Mouse (Mus musculus) midbrain, embryonic 13.5 days (tissue): Measurements from ENCODE around the gene Nop56. TPM values are rescaled to one million over a fixed set of nuclear protein-coding genes. Genes with fewer than 3 reads are reported as not detected.
A peak's percentile ranks its signal among the peaks of the same experiment; 100 is the strongest.

Experiments
- ATAC-seq: fragments of 200-750 bp; cut with Nextera tagmentation; 2 replicates; pipeline ENCODE4 v1.8.0; 2017; ENCODE audit warnings: mild to moderate bottlenecking, moderate TSS enrichment, moderate library complexity
- H3K27ac ChIP-seq: fragments of 300-500 bp; sonication (generic); 2 replicates; pipeline ENCODE4 v1.5.1; 2015; ENCODE audit warnings: inconsistent platforms, mild to moderate bottlenecking, moderate library complexity
- H3K27me3 ChIP-seq: fragments of 300-500 bp; sonication (generic); 2 replicates; pipeline ENCODE4 v1.6.1; 2015; ENCODE audit warnings: mild to moderate bottlenecking, inconsistent platforms
- H3K36me3 ChIP-seq: fragments of 300-500 bp; sonication (generic); 2 replicates; pipeline ENCODE4 v1.6.1; 2015; ENCODE audit warnings: mild to moderate bottlenecking, inconsistent platforms
- H3K4me1 ChIP-seq: fragments of 300-500 bp; sonication (generic); replicated peaks from 2 replicates; pipeline ENCODE4 v1.6.1; 2015; ENCODE audit warnings: inconsistent platforms
- H3K4me2 ChIP-seq: fragments of 300-500 bp; sonication (generic); replicated peaks from 2 replicates; pipeline ENCODE4 v1.6.1; 2015; ENCODE audit warnings: moderate library complexity, mild to moderate bottlenecking, inconsistent platforms
- H3K4me3 ChIP-seq: fragments of 300-500 bp; sonication (generic); replicated peaks from 2 replicates; pipeline ENCODE4 v1.5.1; 2015; ENCODE audit warnings: mild to moderate bottlenecking, inconsistent platforms
- H3K9ac ChIP-seq: fragments of 300-500 bp; sonication (generic); replicated peaks from 2 replicates; pipeline ENCODE4 v1.6.1; 2015; ENCODE audit warnings: mild to moderate bottlenecking, inconsistent platforms
- H3K9me3 ChIP-seq: fragments of 300-500 bp; sonication (generic); 2 replicates; pipeline ENCODE4 v1.6.1; 2016; ENCODE audit warnings: mild to moderate bottlenecking, inconsistent platforms
- WGBS: fragments of 180-500 bp; shearing (Covaris S2); methylation state at CpG from one replicate; pipeline ENCODE4 v1.1.7; 2015; 5-methylcytosine and 5-hydroxymethylcytosine counted together
- polyA plus RNA-seq: library from polyadenylated mRNA; unstranded; fragments of >200 nt; fragmentation: Nextera tagmentation; extraction: Ambion mirVana; gene quantifications from 2 replicates; pipeline ENCODE4 v1.2.1, GENCODE M21; 2015

The Nop56 gene
- 246 and 261 TPM in 2 replicates for polyA plus RNA-seq

DNA sequence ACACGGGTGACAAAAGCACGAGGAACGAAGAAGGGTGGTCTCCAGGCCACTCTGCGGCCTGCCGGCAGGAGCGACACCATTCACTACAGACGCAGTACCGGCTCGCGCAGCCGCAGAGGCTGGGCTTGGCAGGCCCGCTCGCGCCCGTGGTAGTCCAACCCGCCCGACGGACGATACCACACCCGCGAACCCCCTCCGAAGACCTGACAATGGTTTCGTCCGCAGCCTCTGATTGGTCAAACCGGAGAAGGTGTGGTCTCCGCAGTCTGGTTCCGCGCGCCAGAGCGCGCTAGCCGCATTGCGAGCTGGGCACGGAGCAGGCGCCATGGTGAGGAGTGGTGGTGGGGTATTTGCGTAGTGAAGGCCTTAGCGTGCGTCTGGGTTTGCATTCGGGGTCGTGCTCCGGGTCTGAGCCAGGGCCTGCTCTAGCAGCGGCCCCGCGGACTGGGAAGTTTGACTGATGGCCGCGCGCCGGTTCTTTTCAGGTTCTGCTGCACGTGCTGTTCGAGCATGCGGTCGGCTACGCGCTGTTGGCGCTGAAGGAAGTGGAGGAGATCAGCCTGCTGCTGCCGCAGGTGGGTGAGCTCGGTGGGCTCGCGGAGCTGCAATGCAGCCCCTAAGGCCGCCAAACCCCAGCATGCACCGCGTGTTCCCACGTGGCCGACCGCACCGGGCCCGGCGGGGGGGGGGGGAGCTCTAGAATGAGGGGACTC lies at the start of gene Nop56:
Gene Nop56 (plus strand): TSS at position 282 of the 713 bp plus-strand sequence.
- peak within 1 kb of the TSS; percentile 93 for H3K27ac ChIP-seq
- H3K36me3 ChIP-seq = peaks cover 37% of the 10 kb centered on the region
- H3K9ac ChIP-seq = peak within 1 kb of the TSS; percentile 87
- H3K4me1 ChIP-seq = peaks cover 28% of the 10 kb centered on the region
- peak within 1 kb of the TSS; percentile 78 for H3K4me2 ChIP-seq
- H3K27me3 ChIP-seq = no peaks in the 10 kb centered on the region
- no peaks in the 10 kb centered on the region for H3K9me3 ChIP-seq
- under 1% methylated on average over 68 of the region's 68 CpGs for WGBS
- H3K4me3 ChIP-seq = peak within 1 kb of the TSS; percentile 88
- peak; percentile 98 for ATAC-seq

- 51% methylated on average over 9 of the region's 9 CpGs for WGBS
- ATAC-seq = no peak
- Histone ChIP-seq H3K4me1 (0 out of 2 replicates have a peak, but pooled peaks cover 2% of the 10 kb centered on the region), H3K36me3 (no peaks in the 10 kb centered on the region), H3K9me3 (no peaks in the 10 kb centered on the region), H3K4me3 (no peak overlapping the region), H3K9ac (no peak overlapping the region), H3K27ac (no peak overlapping the region), H3K27me3 (no peaks in the 10 kb centered on the region), H3K4me2 (no peak overlapping the region)
Measured at GRCm38 (mm10) chr2:130246912-130247311, 27.3 kb upstream of the Nop56 start.

DNA sequence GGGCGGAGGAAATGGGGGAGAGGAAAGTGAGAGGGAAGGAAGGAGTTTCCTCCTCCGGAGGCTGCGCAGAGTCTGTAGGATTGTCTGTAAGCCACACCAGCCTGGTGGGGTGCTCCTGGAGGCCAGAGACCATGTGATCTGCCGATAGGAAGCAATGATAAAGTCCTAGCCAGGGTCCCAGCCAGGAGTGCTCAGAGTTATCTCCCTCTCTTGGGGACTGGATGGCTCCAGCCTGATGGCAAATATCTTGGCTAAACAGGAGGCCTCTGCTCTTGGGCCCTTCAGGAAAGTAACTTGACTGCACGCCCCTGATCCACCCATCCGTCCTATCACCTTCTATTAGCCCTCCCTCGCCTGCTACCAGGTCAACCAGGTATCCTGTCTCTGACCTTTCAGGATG lies 26.0 kb upstream of the Nop56 start:
- no peaks in the 10 kb centered on the region for H3K27me3 ChIP-seq
- H3K9ac ChIP-seq = no peak overlapping the region
- no peaks in the 10 kb centered on the region for H3K9me3 ChIP-seq
- no peak overlapping the region for H3K27ac ChIP-seq
- H3K4me1 ChIP-seq = no peaks in the 10 kb centered on the region
- H3K4me3 ChIP-seq = no peak overlapping the region
- no peaks in the 10 kb centered on the region for H3K36me3 ChIP-seq
- ATAC-seq = no peak
- 74% methylated on average over 7 of the region's 7 CpGs for WGBS
- H3K4me2 ChIP-seq = no peak overlapping the region

GRCm38 (mm10) chr2:130256762-130257161 lies 17.5 kb upstream of the Nop56 start:
- Histone ChIP-seq H3K4me2 (no peak overlapping the region), H3K36me3 (no peaks in the 10 kb centered on the region), H3K9me3 (no peaks in the 10 kb centered on the region), H3K27ac (no peak overlapping the region), H3K4me3 (no peak overlapping the region), H3K27me3 (no peaks in the 10 kb centered on the region), H3K4me1 (no peaks in the 10 kb centered on the region), H3K9ac (no peak overlapping the region)
- 90% methylated on average over 4 of the region's 4 CpGs for WGBS
- no peak for ATAC-seq

DNA sequence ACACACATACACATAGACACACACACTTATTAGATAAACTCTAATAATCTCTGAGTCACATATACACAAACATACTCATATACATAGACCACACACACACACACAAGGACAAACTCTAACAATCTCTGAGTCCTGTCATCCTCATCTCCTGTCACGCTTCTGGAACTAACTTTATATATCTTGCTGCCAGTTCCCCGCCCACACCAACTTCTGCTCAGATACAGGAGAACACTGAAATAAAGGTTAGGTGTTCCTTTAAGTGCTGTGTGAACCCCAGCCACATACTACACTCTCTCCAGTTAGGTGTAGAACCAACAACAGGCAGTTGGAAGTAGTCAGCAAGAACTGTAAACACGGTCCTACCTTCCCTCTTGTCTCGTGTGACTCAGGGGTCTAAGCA lies 13.4 kb upstream of the Nop56 start:
- no peak overlapping the region for H3K4me2 ChIP-seq
- WGBS = 92% methylated on average over 4 of the region's 4 CpGs
- no peaks in the 10 kb centered on the region for H3K9me3 ChIP-seq
- H3K27ac ChIP-seq = no peak overlapping the region
- no peak overlapping the region for H3K9ac ChIP-seq
- H3K4me1 ChIP-seq = no peaks in the 10 kb centered on the region
- ATAC-seq = no peak
- no peaks in the 10 kb centered on the region for H3K36me3 ChIP-seq
- H3K4me3 ChIP-seq = no peak overlapping the region
- no peaks in the 10 kb centered on the region for H3K27me3 ChIP-seq

- no peaks in the 10 kb centered on the region for H3K27me3 ChIP-seq
- no peaks in the 10 kb centered on the region for H3K4me1 ChIP-seq
- no peak overlapping the region for H3K27ac ChIP-seq
- no peaks in the 10 kb centered on the region for H3K9me3 ChIP-seq
- no peak for ATAC-seq
- no peak overlapping the region for H3K4me2 ChIP-seq
- no peak overlapping the region for H3K9ac ChIP-seq
- H3K4me3 ChIP-seq = no peak overlapping the region
- WGBS = 89% methylated on average over 2 of the region's 2 CpGs
- no peaks in the 10 kb centered on the region for H3K36me3 ChIP-seq
Measured at GRCm38 (mm10) chr2:130261914-130262313, 12.3 kb upstream of the Nop56 start.

DNA sequence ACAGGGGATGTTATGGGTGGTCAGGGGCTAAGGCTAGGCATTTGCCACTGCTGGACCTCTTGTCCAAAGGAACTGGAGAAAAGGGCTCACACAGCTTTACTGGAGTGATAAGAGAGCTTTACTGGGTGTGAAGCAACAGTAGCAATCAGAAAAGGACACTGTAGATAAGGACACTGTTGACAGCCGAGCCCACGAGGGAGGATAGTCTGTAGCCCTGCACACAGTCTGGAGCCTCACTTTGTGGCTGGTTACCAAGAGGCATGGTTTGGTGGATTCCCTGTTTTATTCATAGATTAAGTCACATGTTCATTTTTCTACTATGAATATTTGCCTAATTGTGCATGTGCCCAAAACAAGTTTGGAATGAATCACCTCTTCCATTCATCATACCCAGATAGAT lies 11.8 kb upstream of the Nop56 start:
- Histone ChIP-seq H3K9ac (no peak overlapping the region), H3K27ac (no peak overlapping the region), H3K9me3 (no peaks in the 10 kb centered on the region), H3K4me3 (no peak overlapping the region), H3K27me3 (no peaks in the 10 kb centered on the region), H3K4me2 (no peak overlapping the region), H3K4me1 (no peaks in the 10 kb centered on the region), H3K36me3 (no peaks in the 10 kb centered on the region)
- WGBS = 93% methylated on average over 2 of the region's 2 CpGs
- no peak for ATAC-seq

GRCm38 (mm10) chr2:130265520-130265919 lies 8.7 kb upstream of the Nop56 start:
- no peak for ATAC-seq
- no peaks in the 10 kb centered on the region for H3K36me3 ChIP-seq
- H3K27me3 ChIP-seq = no peaks in the 10 kb centered on the region
- no peak overlapping the region for H3K4me3 ChIP-seq
- H3K9ac ChIP-seq = no peak overlapping the region
- H3K27ac ChIP-seq = no peak overlapping the region
- 90% methylated on average over 1 of the region's 1 CpGs for WGBS
- no peaks in the 10 kb centered on the region for H3K4me1 ChIP-seq
- H3K4me2 ChIP-seq = no peak overlapping the region
- H3K9me3 ChIP-seq = no peaks in the 10 kb centered on the region

DNA sequence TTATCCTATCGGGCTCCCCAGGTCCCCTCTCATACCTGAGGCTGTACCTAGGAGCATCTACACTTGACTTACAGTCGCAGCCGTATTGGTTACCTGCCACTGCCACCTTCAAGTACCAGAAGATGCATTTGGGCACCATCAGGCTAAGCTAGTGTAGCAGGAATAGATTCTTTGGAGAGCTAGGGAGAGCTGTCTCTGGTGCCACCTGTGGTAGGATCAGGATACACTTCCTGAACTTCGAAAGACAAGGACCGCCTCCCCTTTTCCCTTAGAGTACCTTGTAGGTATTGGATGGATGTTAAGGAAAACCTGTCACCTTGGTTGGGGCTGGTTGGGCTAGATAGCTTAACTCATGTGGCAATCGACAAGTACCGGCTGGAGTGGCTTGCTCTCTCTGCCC lies 6.2 kb upstream of the Nop56 start:
- ATAC-seq = no peak
- no peak overlapping the region for H3K27ac ChIP-seq
- H3K27me3 ChIP-seq = no peaks in the 10 kb centered on the region
- no peaks in the 10 kb centered on the region for H3K36me3 ChIP-seq
- H3K9ac ChIP-seq = no peak overlapping the region
- H3K9me3 ChIP-seq = no peaks in the 10 kb centered on the region
- no peak overlapping the region for H3K4me2 ChIP-seq
- 76% methylated on average over 7 of the region's 7 CpGs for WGBS
- no peak overlapping the region for H3K4me3 ChIP-seq
- H3K4me1 ChIP-seq = no peaks in the 10 kb centered on the region; the same call in 1 of the 2 replicates

GRCm38 (mm10) chr2:130273732-130274131 lies 498 bp upstream of the Nop56 start:
- H3K9me3 ChIP-seq = no peaks in the 10 kb centered on the region
- H3K4me3 ChIP-seq = peak overlapping the region; percentile 88
- ATAC-seq = no peak
- H3K4me2 ChIP-seq = peak overlapping the region; percentile 78
- peak overlapping the region; percentile 87 for H3K9ac ChIP-seq
- peak overlapping the region; percentile 92 for H3K27ac ChIP-seq
- WGBS = 2% methylated on average over 14 of the region's 14 CpGs
- peaks cover 34% of the 10 kb centered on the region for H3K36me3 ChIP-seq
- H3K4me1 ChIP-seq = peaks cover 28% of the 10 kb centered on the region
- H3K27me3 ChIP-seq = no peaks in the 10 kb centered on the region

GRCm38 (mm10) chr2:130274862-130275261 lies 632 bp downstream of the Nop56 start:
- ATAC-seq = no peak
- peak overlapping the region; percentile 88 for H3K4me3 ChIP-seq

GRCm38 (mm10) chr2:130275649-130276048 lies 1.4 kb downstream of the Nop56 start:
- Histone ChIP-seq H3K36me3 (peaks cover 51% of the 10 kb centered on the region), H3K4me2 (peak overlapping the region; percentile 78), H3K4me1 (peaks cover 28% of the 10 kb centered on the region), H3K9ac (peak overlapping the region; percentile 87; the same call in 1 of the 2 replicates), H3K27ac (no peak overlapping the region), H3K4me3 (peak overlapping the region; percentile 88), H3K27me3 (no peaks in the 10 kb centered on the region), H3K9me3 (no peaks in the 10 kb centered on the region)
- WGBS = 38% methylated on average over 6 of the region's 6 CpGs
- no peak for ATAC-seq

More at GRCm38 (mm10) chr2:130274862-130275261, 632 bp downstream of the Nop56 start:
- Histone ChIP-seq H3K27me3 (no peaks in the 10 kb centered on the region), H3K4me2 (peak overlapping the region; percentile 78), H3K9me3 (no peaks in the 10 kb centered on the region), H3K27ac (peak overlapping the region; percentile 93), H3K36me3 (peaks cover 43% of the 10 kb centered on the region), H3K4me1 (peaks cover 28% of the 10 kb centered on the region), H3K9ac (peak overlapping the region; percentile 87)
- 2% methylated on average over 10 of the region's 10 CpGs for WGBS
